Mouse (Mus musculus) C2C12 (cell line): ENCODE data around the gene Ccdc92. TPM values are rescaled to one million over a fixed set of nuclear protein-coding genes. Genes with fewer than 3 reads are reported as not detected.

Source experiments
- H3K27me3 ChIP-seq: one replicate; pipeline ENCODE4 v1.6.1; 2011; ENCODE audit not compliant: control insufficient read depth, insufficient read depth, insufficient read length
- H3K36me3 ChIP-seq: one replicate; pipeline ENCODE4 v1.6.1; 2011; ENCODE audit not compliant: control insufficient read depth, insufficient read depth
- H3K4me3 ChIP-seq: one replicate; pipeline ENCODE4 v1.5.1; 2011; ENCODE audit warnings: mild to moderate bottlenecking, control low read depth; ENCODE audit not compliant: poor library complexity, insufficient read depth, severe bottlenecking
- H3K79me2 ChIP-seq: one replicate; pipeline ENCODE4 v1.6.1; 2011; ENCODE audit not compliant: control insufficient read depth, insufficient read depth
- H3K79me3 ChIP-seq: one replicate; pipeline ENCODE4 v1.6.1; 2011; ENCODE audit warnings: low read depth, control low read depth
- H3ac ChIP-seq: one replicate; pipeline ENCODE3; 2011; ENCODE audit warnings: low read depth; ENCODE audit not compliant: control insufficient read depth, insufficient read length
- CEBPB ChIP-seq: IDR thresholded peaks from one replicate; pipeline ENCODE4 v1.6.1; 2011; ENCODE audit warnings: low read depth, mild to moderate bottlenecking, control low read depth, moderate library complexity
- CTCF ChIP-seq: IDR thresholded peaks from one replicate; pipeline ENCODE4 v1.5.1; 2011; ENCODE audit not compliant: control insufficient read depth, insufficient read depth, insufficient read length
- FOSL1 ChIP-seq: IDR thresholded peaks from one replicate; pipeline ENCODE4 v1.8.0; 2011; ENCODE audit warnings: mild to moderate bottlenecking, low read length; ENCODE audit not compliant: poor library complexity, insufficient read depth, severe bottlenecking
- MAX ChIP-seq: IDR thresholded peaks from one replicate; pipeline ENCODE4 v1.6.1; 2011; ENCODE audit warnings: mild to moderate bottlenecking, control low read depth
- MYOD1 ChIP-seq: IDR thresholded peaks from one replicate; pipeline ENCODE4 v1.6.1; 2011; ENCODE audit warnings: low read depth; ENCODE audit not compliant: control insufficient read depth, insufficient read length
- MYOG ChIP-seq: IDR thresholded peaks from one replicate; pipeline ENCODE4 v1.6.1; 2011; ENCODE audit not compliant: control insufficient read depth, insufficient read length; ENCODE audit errors: extremely low read depth
- USF1 ChIP-seq: IDR thresholded peaks from one replicate; pipeline ENCODE4 v1.6.1; 2011; ENCODE audit warnings: low read depth, mild to moderate bottlenecking, control low read depth, moderate library complexity
- polyA plus RNA-seq: library from polyadenylated mRNA; unstranded; fragments of >200 nt; fragmentation: generic; extraction: Trizol; gene quantifications from one replicate; pipeline ENCODE4 v1.2.1, GENCODE M21; 2012; ENCODE audit warnings: missing spikeins

The Ccdc92 gene
- polyA plus RNA-seq, 1 experiment = 12.2 TPM

GRCm38 (mm10) chr5:124852294-124852693 is 9.9 kb downstream of the Ccdc92 start:
- H3K79me2 ChIP-seq = no peaks in the 10 kb centered on the region
- no peak for TF ChIP-seq MAX
- TF ChIP-seq USF1 = no peak
- no peak for TF ChIP-seq FOSL1
- no peak for TF ChIP-seq CEBPB
- no peak for TF ChIP-seq MYOG
- no peak for TF ChIP-seq MYOD1
- no peak for TF ChIP-seq CTCF
- no peaks in the 10 kb centered on the region for H3K79me3 ChIP-seq
- no peak overlapping the region for H3ac ChIP-seq
- no peaks in the 10 kb centered on the region for H3K36me3 ChIP-seq
- no peak overlapping the region for H3K4me3 ChIP-seq
- H3K27me3 ChIP-seq = no peaks in the 10 kb centered on the region

- TF ChIP-seq USF1 (no peak), CTCF (no peak), CEBPB (no peak), MYOG (no peak), MAX (no peak), FOSL1 (no peak), MYOD1 (no peak)
- H3K4me3 ChIP-seq = no peak overlapping the region
- H3K79me2 ChIP-seq = no peaks in the 10 kb centered on the region
- no peak overlapping the region for H3ac ChIP-seq
- H3K27me3 ChIP-seq = no peaks in the 10 kb centered on the region
- H3K79me3 ChIP-seq = no peaks in the 10 kb centered on the region
- no peaks in the 10 kb centered on the region for H3K36me3 ChIP-seq
Observed at GRCm38 (mm10) chr5:124851572-124851971, 10.7 kb downstream of the Ccdc92 start.

- Histone ChIP-seq H3K27me3 (no peaks in the 10 kb centered on the region), H3K79me2 (no peaks in the 10 kb centered on the region), H3K4me3 (no peak overlapping the region), H3K79me3 (no peaks in the 10 kb centered on the region), H3ac (no peak overlapping the region), H3K36me3 (no peaks in the 10 kb centered on the region)
- TF ChIP-seq MAX = no peak
- no peak for TF ChIP-seq CEBPB
- no peak for TF ChIP-seq CTCF
- no peak for TF ChIP-seq MYOD1
- TF ChIP-seq USF1 = no peak
- TF ChIP-seq FOSL1 = no peak
- TF ChIP-seq MYOG = no peak
Observed at GRCm38 (mm10) chr5:124848994-124849393, 13.2 kb downstream of the Ccdc92 start.

- TF ChIP-seq USF1 (no peak), MYOG (no peak), FOSL1 (no peak), MYOD1 (no peak), CEBPB (no peak), MAX (no peak), CTCF (no peak)
- H3ac ChIP-seq = no peak overlapping the region
- H3K79me3 ChIP-seq = no peaks in the 10 kb centered on the region
- H3K79me2 ChIP-seq = no peaks in the 10 kb centered on the region
- no peak overlapping the region for H3K4me3 ChIP-seq
- no peaks in the 10 kb centered on the region for H3K27me3 ChIP-seq
- no peaks in the 10 kb centered on the region for H3K36me3 ChIP-seq
Observed at GRCm38 (mm10) chr5:124847014-124847413, 15.2 kb downstream of the Ccdc92 start.

- no peaks in the 10 kb centered on the region for H3K27me3 ChIP-seq
- TF ChIP-seq CTCF = no peak
- no peak for TF ChIP-seq MYOG
- TF ChIP-seq MAX = no peak
- TF ChIP-seq MYOD1 = no peak
Observed at GRCm38 (mm10) chr5:124844929-124845328, 17.3 kb downstream of the Ccdc92 start.

GRCm38 (mm10) chr5:124843386-124843785 is 18.8 kb downstream of the Ccdc92 start:
- Histone ChIP-seq H3K79me2 (no peaks in the 10 kb centered on the region), H3K79me3 (no peaks in the 10 kb centered on the region), H3K4me3 (no peak overlapping the region), H3K27me3 (no peaks in the 10 kb centered on the region), H3K36me3 (no peaks in the 10 kb centered on the region), H3ac (no peak overlapping the region)
- TF ChIP-seq USF1 = no peak
- no peak for TF ChIP-seq MYOG
- peak; percentile 42 for TF ChIP-seq MAX
- no peak for TF ChIP-seq CTCF
- no peak for TF ChIP-seq MYOD1
- TF ChIP-seq FOSL1 = peak; percentile 26
- TF ChIP-seq CEBPB = no peak

More at GRCm38 (mm10) chr5:124844929-124845328, 17.3 kb downstream of the Ccdc92 start:
- Histone ChIP-seq H3K79me3 (no peaks in the 10 kb centered on the region), H3K4me3 (no peak overlapping the region), H3K36me3 (no peaks in the 10 kb centered on the region), H3K79me2 (no peaks in the 10 kb centered on the region), H3ac (no peak overlapping the region)
